Mouse (Mus musculus): ENCODE measurements around the gene Rlf.
A peak's percentile ranks its signal among the peaks of the same experiment; 100 is the strongest.
"Not testable (repeated sequence)": the region's sequence is repeated elsewhere in the genome, so short reads cannot be mapped to it uniquely, and the experiment has no call there.

Gene Rlf

GRCm38 (mm10) chr4:121214793-121215304, at the start of gene Rlf:
TSS of gene Rlf (minus strand) at chr4:121215084.
- peak; percentile 100 for DNase-seq

DNA sequence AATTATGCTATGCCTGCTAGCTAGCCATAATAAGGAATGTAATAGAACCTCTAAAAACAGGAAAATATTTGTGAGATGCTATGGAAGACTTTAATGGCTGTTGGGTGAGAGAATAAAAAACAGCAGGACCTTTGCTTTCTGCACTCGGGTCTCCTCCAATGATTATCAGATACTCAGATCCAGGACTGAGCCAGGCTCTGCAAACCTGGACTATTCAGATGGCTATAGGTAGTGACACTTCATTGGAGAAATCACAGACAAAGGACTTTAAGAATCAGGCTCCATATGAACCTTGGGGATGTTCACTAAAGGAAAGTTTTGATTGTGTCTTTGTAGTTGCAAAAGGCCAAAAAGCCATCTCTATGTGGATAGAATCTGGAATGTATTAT, 26.7 kb upstream of the Rlf start:
- DNase-seq = no peak

DNA sequence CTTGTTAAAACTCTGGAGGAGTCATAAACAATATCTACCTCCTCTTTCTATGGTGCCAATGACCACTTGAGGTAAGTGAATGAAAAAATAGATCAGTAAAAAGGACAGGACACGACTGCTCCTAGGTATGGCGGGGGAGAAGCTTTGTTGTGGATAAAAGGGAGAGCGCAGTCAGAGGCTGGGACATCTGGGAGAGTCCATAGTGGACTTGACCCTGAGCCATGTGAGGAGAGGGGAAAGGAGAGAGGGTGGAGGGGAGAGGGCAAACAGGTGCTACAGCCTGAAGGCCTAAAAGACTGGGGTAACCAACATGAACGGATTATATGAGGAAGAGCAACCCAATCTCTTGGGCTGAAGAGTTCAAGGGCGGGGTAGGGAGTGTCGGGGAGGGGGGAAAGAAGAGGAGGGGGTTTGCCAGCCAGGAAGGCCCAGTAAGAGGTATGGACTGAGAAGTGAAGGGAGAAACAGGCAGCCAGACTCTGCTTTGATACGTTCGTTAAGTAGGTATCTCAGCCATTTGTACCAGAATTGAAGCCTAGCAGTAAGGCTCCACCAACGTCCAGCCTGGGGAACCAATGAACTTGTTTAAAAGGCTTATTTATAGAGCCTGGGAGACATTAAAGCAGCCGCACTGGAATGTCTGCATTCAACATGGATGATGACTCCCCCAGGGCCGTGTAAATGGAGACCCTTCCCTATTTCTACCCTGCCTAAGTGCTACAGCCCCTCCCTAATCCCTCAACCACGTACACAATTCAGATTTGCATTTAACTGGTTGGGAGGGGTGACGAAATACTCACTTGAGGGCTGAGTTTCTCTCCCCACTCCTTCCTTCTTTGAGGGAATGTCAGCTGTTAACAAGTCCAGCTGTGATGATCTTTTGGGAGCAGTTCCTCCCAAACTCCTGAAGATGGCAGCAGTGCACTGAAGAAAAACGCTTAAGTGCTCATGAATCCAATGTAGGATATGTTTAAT, 26.0 kb upstream of the Rlf start:
- DNase-seq = no peak

GRCm38 (mm10) chr4:121239878-121240277, 25.0 kb upstream of the Rlf start:
- no peak for DNase-seq

DNA sequence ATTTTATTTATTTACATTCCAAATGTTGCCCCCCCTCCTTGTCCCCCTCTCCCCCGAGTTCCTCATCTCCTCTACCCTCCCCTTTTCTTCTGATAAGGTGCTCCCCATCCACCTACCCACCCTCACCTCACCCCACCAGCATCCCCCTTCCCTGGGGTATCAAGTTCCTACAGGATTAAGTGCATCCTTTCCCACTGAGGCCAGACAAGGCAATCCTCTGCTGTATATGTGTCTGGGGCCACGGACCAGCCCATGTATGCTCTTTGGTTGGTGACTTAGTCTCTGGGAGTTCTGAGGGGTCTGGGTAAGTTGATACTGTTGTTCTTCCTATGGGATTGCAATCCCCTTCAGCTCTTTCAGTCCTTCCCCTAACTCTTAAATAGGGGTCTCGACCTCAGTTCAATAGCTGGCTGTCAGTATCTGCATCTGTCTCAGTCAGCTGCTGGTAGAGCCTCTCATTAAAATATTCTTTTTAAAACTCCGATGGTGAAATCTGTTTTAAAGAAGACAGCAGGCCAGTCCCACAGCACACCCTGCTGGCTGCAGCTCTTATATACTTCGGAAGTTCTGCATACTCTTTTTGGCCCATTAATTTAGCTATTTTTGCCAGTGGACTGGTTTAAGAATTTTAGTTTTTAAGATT, 17.0 kb upstream of the Rlf start:
- DNase-seq = peak; percentile 17

DNA sequence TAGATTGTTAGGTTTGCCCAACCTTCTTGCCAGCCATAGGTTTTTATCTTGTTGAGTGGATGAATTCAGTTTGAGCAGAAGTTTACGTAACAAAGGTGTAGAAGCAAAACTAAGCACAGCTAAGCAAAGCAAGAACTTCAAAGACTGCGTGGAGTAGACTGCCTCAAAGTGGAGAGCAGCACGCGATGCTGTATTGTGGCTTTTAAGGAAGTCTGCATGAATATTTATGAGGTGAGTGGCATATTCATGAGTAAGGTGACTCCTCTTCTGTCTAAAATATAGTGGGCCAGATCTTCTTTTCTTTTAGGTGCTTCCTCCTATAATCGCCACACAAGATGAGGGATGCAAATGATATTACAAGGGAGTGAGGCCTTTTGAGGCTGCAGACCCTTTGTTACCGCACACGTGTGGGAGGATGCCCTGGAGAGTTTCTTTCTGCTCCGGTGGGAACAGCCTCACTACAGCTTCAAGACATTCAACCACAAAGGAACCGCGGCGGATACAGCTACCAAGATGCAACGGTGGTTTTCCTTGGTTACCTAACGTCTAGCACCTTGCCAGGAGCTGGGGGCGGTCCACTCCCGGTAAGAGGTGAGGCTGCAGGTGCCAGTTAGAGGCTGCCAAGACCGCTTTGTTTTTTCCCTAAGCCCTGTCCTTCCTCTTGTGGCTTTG, 16.2 kb upstream of the Rlf start:
- DNase-seq = no peak

DNA sequence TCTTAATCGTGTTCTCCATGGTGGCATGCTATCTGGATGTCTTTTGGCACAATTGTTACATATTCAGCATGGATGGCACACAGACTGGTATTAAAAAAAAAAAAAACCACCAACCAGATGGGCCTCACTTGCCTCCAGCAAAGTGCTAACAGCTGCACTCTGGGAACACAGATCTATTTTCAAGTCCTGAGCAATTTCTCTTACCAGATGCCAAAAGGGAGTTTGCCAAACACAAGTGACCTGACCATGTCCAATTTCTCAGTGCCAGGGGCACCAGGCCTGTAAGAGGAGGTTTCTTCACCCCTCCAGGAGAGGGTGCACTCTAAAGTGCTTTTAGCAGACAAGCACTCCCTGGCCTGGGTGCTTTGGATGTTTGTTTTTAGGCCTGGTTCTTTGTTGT, 12.2 kb upstream of the Rlf start:
- DNase-seq = no peak

DNA sequence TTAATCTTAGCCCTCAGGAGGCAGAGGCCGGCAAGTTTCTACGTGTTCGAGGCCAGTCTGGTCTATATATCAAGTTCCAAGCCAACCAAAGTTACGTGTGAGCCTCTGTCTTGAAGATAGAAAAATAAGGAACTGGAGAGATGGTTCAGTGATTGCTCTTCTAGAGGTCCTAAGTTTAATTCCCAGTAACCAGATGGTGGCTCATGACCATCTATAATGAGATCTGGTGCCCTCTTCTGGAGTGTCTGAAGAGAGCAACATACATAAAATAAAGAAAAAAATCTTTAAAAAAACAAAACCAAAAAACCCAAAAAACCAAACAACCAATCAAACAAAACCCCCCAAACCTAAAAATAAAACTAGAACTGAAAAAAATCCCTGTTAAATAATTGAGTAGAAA, 10.3 kb upstream of the Rlf start:
- DNase-seq = no peak

DNA sequence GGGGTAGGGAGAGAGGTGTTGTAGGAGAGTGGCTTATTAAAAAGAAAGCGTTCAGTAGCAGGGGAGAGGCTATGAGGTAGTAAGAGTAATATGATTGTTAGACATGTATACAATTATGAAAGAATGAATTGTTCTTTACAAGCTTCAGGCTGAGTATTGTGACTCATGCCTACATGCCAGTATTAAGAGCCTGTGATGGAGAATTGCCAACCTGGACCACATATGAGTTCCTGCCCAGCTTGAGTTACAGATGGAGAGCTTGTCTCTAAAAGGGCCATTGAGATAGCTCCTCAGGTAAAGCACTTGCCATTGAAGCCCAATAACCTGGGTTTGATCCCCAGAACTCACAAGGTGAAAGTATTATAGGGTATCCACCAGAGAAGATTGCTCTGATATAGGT, 8.3 kb upstream of the Rlf start:
- no peak for DNase-seq

DNA sequence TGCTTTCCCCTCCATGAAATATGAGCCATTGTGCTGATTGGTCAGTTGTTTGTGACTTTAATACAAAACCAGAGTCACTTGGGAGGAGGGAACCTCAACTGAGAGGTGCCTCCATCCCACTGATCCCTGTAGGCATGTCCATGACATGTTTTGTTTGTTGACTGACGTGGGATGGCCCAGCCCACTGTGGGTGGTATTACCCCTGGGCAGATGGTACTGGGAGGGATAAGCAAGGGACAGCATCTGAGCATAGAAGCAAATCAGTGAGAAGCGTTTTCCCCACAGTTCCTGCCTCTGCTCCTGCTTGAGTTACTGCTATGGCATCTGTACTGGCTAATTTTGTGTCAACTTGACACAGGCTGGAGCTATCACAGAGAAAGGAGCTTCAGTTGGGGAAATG, 1.3 kb upstream of the Rlf start:
- no peak for DNase-seq

GRCm38 (mm10) chr4:121215489-121215888, 605 bp upstream of the Rlf start:
- DNase-seq = peak; percentile 22

DNA sequence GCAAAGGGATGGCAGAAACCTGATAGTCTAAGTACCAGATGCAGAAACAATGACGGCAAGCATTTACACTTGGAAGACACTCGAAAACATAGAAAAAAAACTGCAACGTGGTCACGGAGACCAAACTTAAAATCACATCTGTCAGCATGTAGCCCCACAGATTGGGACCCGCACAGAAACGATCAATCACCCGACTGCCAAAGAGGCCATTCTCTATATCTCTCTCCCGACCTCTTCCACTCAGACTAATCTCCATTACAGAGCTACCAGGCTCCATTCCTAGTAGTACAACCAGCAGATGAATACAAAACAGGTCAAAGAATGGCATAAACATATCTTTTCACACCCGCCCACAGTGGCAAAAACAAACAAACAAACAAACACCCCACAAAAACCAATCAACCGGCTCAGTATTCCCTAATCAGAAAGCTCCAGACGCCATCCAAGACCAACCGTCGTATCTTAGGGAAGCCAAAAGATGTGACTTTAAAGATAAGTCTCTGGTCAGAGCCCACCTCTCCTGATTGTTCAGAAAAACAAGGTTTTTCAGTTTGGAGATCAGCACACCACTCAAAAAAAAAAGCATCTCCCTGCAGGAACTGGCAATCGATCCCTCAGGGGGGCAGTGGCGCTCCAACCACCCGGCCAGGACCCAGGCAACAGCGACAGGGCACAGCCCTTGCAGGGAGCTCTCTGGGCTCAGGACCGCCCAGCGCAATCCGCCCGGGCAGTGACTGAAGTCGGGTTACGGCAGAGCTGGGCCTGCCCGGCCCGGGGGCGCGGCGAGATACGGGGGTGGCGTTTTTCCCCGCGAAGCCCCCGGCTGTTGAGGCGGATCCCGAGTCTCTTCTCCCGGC, 720 bp downstream of the Rlf start:
- DNase-seq = peak; percentile 8

- no peak for DNase-seq
Measured at GRCm38 (mm10) chr4:121208911-121209310, 6.0 kb downstream of the Rlf start.

DNA sequence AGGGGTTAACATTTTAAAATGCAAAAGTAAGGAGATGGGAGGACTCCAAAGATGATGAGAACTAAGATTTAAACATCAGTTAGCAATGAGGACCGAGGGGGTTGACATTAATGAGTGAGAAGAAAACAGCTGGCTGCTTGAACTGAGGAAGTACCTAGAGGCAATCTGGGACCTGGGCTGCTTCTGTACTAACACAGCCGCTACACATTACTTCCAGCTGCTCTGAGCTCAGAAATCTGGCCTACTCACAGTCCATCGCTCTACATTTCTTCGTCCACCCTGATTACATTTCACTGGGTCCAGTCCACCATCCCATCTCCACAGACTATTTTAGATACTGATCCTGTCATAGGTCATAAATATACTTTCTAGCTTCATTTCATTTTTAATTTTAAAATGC, 17.0 kb downstream of the Rlf start:
- no peak for DNase-seq

DNA sequence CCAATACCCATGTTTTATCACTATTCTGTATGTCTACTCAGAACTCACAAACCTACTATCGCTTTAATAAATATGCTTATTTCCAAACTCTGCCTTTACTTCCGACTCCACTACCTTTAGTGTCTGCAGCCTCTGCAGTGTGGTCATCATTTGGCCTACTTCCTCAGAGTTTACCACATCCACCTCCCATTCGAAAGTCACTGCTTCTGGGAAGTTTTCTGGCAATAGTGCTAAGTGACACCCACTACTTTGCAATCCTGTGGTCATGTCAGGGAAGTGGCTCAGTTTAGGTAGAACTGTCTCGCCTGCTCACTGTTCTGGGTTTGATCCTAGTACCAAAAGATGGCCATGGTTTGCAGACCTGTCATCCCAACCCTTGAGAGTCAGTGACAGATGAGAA, 17.9 kb downstream of the Rlf start:
- no peak for DNase-seq

GRCm38 (mm10) chr4:121196205-121196604, 18.7 kb downstream of the Rlf start:
- no peak for DNase-seq

DNA sequence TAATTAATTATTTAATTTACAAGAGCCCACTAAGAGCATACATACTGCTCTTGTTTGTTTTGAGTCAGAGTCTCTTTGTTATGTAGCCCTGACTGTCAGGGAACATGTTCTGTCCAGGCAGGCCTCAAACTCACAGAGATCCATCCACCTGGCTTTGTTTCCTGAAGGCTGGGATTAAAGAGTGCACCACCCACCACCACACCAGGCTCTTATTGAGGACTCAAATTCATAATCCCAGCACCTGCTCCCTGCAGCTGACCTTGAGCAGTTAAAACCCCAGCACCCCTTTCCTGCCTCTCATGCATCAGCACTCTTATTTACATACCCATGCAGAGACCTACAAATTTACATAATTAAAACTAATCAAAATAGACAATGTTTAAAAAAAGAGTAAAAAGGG, 20.1 kb downstream of the Rlf start:
- DNase-seq = no peak

DNA sequence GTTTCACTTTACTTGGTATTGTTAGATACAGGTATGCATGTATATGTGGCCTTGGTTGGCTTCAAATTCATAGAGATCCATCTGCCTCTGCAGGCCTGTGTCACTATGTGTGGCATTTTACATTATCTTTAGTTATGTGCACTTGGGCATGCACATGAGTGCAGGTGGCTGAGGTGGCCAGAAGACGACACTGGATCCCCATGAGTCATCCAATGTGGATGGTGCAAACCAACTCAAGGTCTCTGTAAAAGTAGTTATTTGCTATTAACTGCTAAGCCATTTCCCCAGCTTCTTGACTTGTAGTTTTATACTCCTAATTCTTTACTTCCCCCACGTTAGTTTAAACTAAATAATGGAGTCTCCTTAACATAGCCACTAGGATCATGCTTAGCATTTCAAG, 22.6 kb downstream of the Rlf start:
- DNase-seq = no peak

GRCm38 (mm10) chr4:121189341-121189740, 25.5 kb downstream of the Rlf start:
- DNase-seq = no peak

DNA sequence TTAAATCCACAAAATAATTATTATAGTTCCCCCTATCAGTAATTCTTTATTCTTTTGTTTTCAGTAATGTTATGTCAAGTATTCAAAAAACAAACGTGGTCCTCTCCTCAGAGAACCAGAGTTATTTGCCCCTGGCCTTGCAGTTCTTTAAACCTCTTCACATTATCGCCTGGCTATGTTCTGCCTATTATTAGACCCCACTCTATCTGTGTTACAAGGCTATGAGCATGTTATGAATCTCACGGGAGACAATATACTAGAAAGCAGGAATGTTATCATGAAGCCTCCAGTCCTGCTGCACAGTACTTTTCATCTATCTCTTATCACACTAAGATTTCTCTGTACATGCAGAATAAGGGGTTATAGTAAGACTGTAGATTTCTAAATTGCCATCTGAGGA, 35.2 kb downstream of the Rlf start:
- no peak for DNase-seq

DNA sequence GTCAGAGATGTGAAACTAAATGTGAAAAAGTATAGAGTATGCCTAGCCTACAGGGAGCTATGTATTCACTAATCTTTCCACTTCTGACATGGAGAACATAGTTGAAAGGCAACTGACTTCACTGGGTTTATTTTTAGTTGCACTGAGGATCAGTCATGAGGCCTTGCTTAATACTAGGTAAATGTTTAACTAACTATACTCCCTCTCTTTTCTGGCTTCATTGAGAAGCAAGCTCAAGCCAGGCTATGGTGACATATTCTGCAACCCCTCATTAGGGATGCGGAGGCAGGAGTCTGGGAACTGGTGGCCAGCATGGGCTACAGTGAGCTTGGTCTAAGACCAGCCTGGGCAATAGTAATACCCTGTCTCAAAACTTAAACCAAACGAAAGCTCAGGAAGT, 47.2 kb downstream of the Rlf start:
- DNase-seq = no peak

- DNase-seq = not testable (repeated sequence)
Measured at GRCm38 (mm10) chr4:121166697-121167096, 48.2 kb downstream of the Rlf start.
